Mouse (Mus musculus): ENCODE results near the gene Esrp2. TPM values are rescaled to one million over a fixed set of nuclear protein-coding genes. Genes with fewer than 3 reads are reported as not detected.

Esrp2 gene
- total RNA-seq, 2 experiments from 2014 or later: not detected

DNA sequence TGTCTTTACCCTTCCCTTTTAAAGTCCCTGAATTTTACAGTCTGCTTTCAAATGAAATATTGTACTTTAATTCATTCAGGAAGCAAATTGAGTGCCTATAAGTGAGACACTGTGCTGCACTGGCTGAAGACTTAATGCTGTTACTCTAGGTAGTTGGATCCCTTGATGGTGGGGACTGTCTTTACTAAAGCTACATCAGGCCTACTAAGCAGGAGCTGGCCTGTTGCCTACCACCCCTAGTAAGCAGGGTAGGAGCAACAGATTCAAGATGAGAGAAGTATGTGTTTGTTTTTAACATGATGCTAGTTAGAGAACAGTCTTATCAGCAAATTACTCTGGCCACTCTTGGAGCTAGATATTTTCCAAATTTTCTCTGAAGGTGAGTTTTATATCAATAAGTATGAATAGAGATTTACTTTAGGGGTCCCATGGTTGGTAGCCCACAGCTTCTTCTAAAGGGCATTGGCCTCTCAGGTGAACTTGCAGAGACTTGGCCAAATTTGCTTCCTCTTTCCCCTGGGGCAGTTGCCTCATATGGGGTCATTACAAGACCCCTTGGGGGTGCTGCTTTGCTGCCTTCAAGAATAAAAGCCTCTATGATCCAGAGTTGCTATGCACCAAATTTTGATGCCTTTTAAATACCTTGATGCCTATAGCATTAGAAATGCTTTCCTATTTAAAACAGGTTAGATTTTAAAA lies 7.4 kb downstream of the Esrp2 start:
- ATAC-seq (replicated peaks; ENCODE audit: low FRiP score, poor library complexity, severe bottlenecking): no peak

DNA sequence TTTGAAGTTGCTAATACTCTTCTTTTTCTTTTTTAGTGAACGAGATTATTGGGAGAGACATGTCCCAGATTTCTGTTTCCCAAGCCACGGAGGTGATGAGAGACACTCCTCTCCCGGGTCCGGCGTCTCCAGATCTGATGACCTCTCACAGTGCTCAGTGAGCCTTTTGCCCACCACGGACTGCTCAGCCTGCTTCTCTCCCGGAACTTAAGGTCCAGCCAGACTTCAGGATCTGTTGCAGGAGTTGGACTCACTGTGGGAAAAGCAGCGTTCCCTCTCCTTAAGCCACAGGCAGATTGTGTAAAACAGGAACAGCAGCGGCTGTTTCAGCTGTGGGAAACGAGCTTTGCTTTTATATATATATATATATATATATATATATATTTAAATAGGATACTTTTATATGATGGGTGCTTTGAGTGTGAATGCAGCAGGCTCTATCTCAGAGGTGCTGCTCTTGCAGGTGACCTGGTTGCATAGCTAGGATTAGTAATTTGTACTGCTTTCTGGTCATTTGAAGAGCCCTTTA lies 8.8 kb downstream of the Esrp2 start:
- no peak for ATAC-seq (replicated peaks; ENCODE audit: low FRiP score, poor library complexity, severe bottlenecking)

DNA sequence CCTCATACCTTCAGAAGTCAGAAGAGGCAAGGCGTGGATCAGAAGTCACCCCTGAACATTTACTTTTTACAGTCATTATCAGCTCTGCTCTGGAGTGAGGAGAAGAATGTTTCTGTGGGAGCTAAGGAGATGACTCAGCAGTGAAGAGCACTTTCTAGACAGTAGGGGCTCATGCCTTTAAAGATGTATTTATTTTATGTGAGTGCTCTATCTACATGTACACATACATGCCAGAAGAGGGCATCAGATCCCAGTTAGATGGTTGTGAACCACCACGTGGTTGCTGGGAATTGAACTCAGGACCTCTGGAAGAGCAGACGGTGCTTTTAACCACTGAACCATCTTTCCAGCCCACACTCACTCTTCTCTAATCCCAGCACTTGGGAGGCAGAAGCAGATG lies 9.7 kb downstream of the Esrp2 start:
- ATAC-seq (replicated peaks; ENCODE audit: low FRiP score, poor library complexity, severe bottlenecking): no peak

DNA sequence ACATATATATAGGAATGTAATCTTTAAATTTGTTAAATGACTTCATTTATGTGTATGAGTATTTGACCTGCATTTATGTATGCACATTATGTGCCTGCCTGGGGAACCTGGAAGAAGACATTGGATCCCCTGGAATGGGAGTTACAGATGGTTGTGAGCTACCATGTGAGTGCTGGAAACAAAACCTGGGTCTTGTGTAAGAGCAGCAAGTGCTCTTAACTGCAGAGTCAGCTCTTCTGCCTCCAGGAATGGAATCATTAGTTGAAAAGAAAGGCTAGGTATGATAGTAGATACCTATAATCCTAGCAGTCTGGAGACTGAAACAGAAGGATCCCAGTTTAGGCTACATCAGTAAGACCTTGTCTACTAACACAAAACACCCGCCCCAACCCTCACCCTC lies 10.7 kb downstream of the Esrp2 start:
- no peak for ATAC-seq (replicated peaks; ENCODE audit: low FRiP score, poor library complexity, severe bottlenecking)

DNA sequence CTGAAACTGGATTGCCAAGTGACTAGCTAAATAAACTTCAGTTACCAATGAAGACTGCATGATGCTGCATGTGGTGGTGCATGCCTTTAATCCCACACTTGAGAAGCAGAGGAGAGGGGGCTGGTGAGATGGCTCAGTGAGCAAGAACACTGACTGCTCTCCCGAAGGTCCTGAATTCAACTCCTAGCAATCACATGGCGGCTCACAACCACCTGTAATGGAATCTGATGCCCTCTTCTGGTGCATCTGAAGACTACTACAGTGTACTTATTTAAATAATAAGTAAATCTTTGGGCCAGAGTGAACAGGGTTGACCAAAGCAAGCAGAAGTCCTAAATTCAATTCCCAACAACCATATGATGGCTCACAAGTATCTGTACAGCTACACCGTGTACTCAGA lies 13.3 kb downstream of the Esrp2 start:
- no peak for ATAC-seq (replicated peaks; ENCODE audit: low FRiP score, poor library complexity, severe bottlenecking)

DNA sequence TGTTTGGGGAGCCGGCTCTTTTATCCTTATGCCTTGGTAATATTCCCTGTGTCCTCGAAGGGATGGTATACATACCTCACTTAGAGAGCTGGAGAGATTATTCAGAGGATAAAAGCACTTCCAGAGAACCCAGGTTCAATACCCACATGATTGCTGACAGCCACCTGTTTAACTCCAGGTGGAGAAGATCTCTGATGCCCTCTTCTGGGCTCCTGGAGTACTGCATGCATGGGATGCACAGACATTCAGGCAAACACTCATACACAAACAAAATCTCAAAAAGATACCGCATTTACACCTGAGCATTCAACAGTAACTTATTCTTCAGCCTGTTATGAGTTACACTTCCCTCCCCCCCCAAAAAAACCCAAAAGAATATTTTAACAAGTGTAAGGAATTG lies 20.9 kb downstream of the Esrp2 start:
- ATAC-seq (replicated peaks; ENCODE audit: low FRiP score, poor library complexity, severe bottlenecking): peak; percentile 86

DNA sequence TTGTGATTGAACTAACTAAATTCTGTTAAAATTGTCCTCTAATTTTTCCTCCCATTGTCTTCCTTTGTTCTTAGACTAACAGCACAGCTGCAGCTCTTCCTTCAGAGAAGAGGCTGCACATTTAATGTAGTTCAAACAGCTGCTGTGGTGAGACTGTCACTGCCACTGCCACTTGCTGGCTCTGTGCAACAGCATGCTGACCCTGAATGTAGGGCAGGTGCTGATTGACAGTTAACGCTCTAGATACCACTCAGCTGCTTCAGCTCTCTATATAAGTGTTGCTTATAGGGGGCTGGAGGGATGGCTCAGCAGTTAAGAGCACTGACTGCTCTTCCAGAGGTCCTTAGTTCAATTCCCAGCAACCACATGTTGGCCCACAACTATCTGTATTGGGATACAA lies 24.3 kb downstream of the Esrp2 start:
- ATAC-seq (replicated peaks; ENCODE audit: low FRiP score, poor library complexity, severe bottlenecking): no peak

DNA sequence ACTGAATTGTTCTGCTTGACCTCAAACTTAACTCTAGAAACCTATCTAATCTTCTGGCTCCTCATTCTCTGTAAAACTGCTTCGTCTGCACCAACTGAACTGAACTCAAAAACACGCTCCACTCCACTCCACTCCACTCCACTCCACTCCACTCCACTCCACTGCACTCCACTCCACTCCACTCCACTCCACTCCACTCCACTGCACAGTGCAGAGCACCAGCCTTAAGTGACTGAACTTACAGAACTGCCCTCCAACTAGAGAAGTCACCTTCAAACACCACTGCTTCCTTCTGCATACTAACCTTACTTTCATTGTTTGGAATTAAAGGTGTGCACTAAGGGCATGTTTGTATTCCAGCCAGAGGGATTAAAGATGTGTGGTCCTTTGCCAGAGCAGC lies 24.7 kb downstream of the Esrp2 start:
- no peak for ATAC-seq (replicated peaks; ENCODE audit: low FRiP score, poor library complexity, severe bottlenecking)

DNA sequence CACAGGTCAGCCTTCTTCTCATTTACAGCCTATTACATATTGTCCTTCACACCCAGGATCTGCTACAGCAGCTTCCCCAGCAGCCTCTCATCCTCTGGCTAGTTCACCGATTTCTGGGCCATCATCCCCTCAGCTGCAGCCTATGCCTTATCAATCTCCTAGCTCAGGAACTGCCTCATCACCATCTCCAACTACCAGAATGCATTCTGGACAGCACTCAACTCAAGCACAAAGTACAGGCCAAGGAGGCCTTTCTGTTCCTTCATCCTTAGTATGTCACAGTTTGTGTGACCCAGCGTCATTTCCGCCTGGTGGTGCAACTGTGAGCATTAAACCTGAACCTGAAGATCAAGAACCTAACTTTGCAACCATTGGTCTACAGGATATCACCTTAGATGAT lies 28.0 kb downstream of the Esrp2 start:
- ATAC-seq (replicated peaks; ENCODE audit: low FRiP score, poor library complexity, severe bottlenecking): no peak

DNA sequence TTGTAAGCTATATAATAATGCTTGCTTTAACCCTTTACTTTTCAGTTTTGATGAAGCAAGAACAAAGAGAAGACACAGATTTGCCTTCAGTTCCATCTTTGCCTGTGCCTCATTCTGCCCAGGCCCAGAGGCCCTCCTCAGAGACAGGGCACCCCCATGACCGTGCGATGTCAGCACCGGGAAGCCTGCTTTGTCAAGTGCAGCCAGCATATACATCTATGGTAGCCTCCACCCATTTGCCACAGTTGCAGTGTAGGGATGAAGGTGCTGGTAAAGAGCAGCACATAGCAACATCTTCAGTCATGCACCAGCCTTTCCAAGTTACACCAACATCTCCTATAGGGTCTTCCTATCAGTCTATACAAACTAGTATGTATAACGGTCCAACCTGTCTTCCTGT lies 28.7 kb downstream of the Esrp2 start:
- no peak for ATAC-seq (replicated peaks; ENCODE audit: low FRiP score, poor library complexity, severe bottlenecking)

DNA sequence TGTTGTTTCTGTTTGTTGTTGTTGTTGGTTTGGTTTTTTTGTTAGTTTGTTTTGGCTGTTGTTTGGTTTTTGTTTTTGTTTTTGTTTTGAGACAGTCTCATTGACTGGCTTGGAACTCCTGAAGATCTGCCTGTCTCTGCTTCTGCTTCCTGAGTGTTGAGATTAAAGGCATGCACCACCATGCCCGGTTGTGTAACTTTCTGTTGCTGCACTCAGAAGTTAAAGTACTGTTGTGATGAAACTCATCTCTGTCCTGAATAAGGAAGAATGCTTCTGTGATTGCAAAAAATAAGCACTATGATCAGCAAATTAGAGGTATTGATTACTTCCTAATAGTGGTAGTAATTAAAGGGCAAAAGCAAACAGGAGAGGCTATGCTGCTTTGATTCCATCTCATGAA lies 30.6 kb downstream of the Esrp2 start:
- ATAC-seq (replicated peaks; ENCODE audit: low FRiP score, poor library complexity, severe bottlenecking): no peak

DNA sequence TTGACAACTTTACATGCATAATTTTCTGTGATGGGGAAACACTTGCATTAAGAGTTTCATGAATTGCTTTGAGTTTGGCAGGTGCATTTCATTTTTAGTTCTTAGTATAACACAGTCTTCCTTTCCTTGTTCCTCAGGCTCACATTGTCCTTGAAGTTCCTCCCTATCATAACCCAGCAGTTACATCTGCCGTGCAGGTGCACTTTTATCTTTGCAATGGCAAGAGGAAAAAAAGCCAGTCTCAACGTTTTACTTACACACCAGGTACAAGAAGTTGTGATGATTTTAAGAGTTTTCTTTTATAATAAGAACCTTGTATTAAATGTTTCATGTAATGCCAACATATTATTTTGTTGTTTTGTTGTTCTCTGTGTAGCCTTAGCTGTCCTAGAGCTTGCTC lies 32.9 kb downstream of the Esrp2 start:
- no peak for ATAC-seq (replicated peaks; ENCODE audit: low FRiP score, poor library complexity, severe bottlenecking)

DNA sequence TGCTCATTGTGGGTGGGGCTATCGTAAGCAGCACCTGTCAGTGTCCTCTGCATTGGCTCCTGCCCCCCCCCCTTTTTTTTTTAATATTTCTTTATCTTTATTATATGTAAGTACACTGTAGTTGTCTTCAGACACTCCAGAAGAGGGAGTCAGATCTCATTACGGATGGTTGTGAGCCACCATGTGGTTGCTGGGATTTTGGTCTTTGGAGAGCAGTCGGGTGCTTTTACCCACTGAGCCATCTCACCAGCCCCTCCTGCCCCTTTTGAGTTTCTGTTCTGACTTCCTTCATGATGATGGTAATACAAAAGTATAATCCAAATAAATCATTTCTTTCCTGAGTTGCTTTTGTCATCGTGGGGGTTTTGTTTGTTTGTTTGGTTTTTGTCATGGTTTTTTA lies 34.5 kb downstream of the Esrp2 start:
- ATAC-seq (replicated peaks; ENCODE audit: low FRiP score, poor library complexity, severe bottlenecking): no peak

Other genes starting within 250 kb of the Esrp2 start
- not detected in 2 replicates for gene Nrn1l, start 243.4 kb downstream of the Esrp2 start, total RNA-seq (2015; ENCODE audit: low replicate concordance)
- not detected in 2 replicates for gene Nrn1l, start 243.4 kb downstream of the Esrp2 start, total RNA-seq (2017; ENCODE audit: low replicate concordance)
- gene Pskh1, start 236.5 kb downstream of the Esrp2 start, total RNA-seq (2015; ENCODE audit: low replicate concordance): 6.3 TPM in 2 replicates
- 6.1 and 6.7 TPM in 2 replicates for gene Pskh1, start 236.5 kb downstream of the Esrp2 start, total RNA-seq (2017; ENCODE audit: low replicate concordance)
- not detected in 2 replicates for gene Ctrl, start 203.1 kb downstream of the Esrp2 start, total RNA-seq (2015; ENCODE audit: low replicate concordance)
- not detected in 2 replicates for gene Ctrl, start 203.1 kb downstream of the Esrp2 start, total RNA-seq (2017; ENCODE audit: low replicate concordance)
- 22.9 and 51.4 TPM in 2 replicates for gene Psmb10, start 198.5 kb downstream of the Esrp2 start, total RNA-seq (2015; ENCODE audit: low replicate concordance)
- 7.2 and 13.2 TPM in 2 replicates for gene Psmb10, start 198.5 kb downstream of the Esrp2 start, total RNA-seq (2017; ENCODE audit: low replicate concordance)
- 1.3 TPM in 1 of 2 replicates, not detected in the other for gene Lcat, start 193.6 kb downstream of the Esrp2 start, total RNA-seq (2015; ENCODE audit: low replicate concordance)
- gene Lcat, start 193.6 kb downstream of the Esrp2 start, total RNA-seq (2017; ENCODE audit: low replicate concordance): not detected in 2 replicates
- gene Slc12a4, start 170.9 kb downstream of the Esrp2 start, total RNA-seq (2015; ENCODE audit: low replicate concordance): 4.0 and 7.9 TPM in 2 replicates
- gene Slc12a4, start 170.9 kb downstream of the Esrp2 start, total RNA-seq (2017; ENCODE audit: low replicate concordance): 0.68 and 1.4 TPM in 2 replicates
- gene Dpep3, start 157.5 kb downstream of the Esrp2 start, total RNA-seq (2015; ENCODE audit: low replicate concordance): not detected in 2 replicates
- not detected in 2 replicates for gene Dpep3, start 157.5 kb downstream of the Esrp2 start, total RNA-seq (2017; ENCODE audit: low replicate concordance)
- 3.7 and 6.3 TPM in 2 replicates for gene Dus2, start 145.6 kb downstream of the Esrp2 start, total RNA-seq (2015; ENCODE audit: low replicate concordance)
- 5.9 and 8.9 TPM in 2 replicates for gene Dus2, start 145.6 kb downstream of the Esrp2 start, total RNA-seq (2017; ENCODE audit: low replicate concordance)
- not detected in 2 replicates for gene Dpep2nb, start 131.0 kb downstream of the Esrp2 start, total RNA-seq (2015; ENCODE audit: low replicate concordance)
- gene Dpep2nb, start 131.0 kb downstream of the Esrp2 start, total RNA-seq (2017; ENCODE audit: low replicate concordance): not detected in 2 replicates
- gene Ddx28, start 125.1 kb downstream of the Esrp2 start, total RNA-seq (2015; ENCODE audit: low replicate concordance): 0.77 and 1.3 TPM in 2 replicates
- 1.9 and 6.6 TPM in 2 replicates for gene Ddx28, start 125.1 kb downstream of the Esrp2 start, total RNA-seq (2017; ENCODE audit: low replicate concordance)
- 52.2 and 56.7 TPM in 2 replicates for gene Nfatc3, start 78.1 kb downstream of the Esrp2 start, total RNA-seq (2015; ENCODE audit: low replicate concordance)
- gene Nfatc3, start 78.1 kb downstream of the Esrp2 start, total RNA-seq (2017; ENCODE audit: low replicate concordance): 24.5 and 32.7 TPM in 2 replicates
- gene Pla2g15, start 13.4 kb upstream of the Esrp2 start, total RNA-seq (2015; ENCODE audit: low replicate concordance): 5.2 and 6.3 TPM in 2 replicates
- gene Pla2g15, start 13.4 kb upstream of the Esrp2 start, total RNA-seq (2017; ENCODE audit: low replicate concordance): 3.1 and 5.4 TPM in 2 replicates
- 2.5 and 3.8 TPM in 2 replicates for gene Slc7a6, start 31.9 kb upstream of the Esrp2 start, total RNA-seq (2015; ENCODE audit: low replicate concordance)
- gene Slc7a6, start 31.9 kb upstream of the Esrp2 start, total RNA-seq (2017; ENCODE audit: low replicate concordance): 2.2 and 2.5 TPM in 2 replicates
- gene Slc7a6os, start 74.0 kb upstream of the Esrp2 start, total RNA-seq (2015; ENCODE audit: low replicate concordance): 3.3 and 23.6 TPM in 2 replicates
- 14.6 and 19.7 TPM in 2 replicates for gene Slc7a6os, start 74.0 kb upstream of the Esrp2 start, total RNA-seq (2017; ENCODE audit: low replicate concordance)
- gene Prmt7, start 74.0 kb upstream of the Esrp2 start, total RNA-seq (2015; ENCODE audit: low replicate concordance): 0.77 and 3.1 TPM in 2 replicates
- 3.2 and 7.5 TPM in 2 replicates for gene Prmt7, start 74.0 kb upstream of the Esrp2 start, total RNA-seq (2017; ENCODE audit: low replicate concordance)
- not detected in 2 replicates for gene Smpd3, start 201.0 kb upstream of the Esrp2 start, total RNA-seq (2015; ENCODE audit: low replicate concordance)
- gene Smpd3, start 201.0 kb upstream of the Esrp2 start, total RNA-seq (2017; ENCODE audit: low replicate concordance): 0.42 TPM in 1 of 2 replicates, not detected in the other

Data from erythroblast, adult 5-6 weeks (primary cell).